Mouse (Mus musculus) liver, embryonic 13.5 days (tissue): Measurements from ENCODE around the gene Trmt10a. TPM values are rescaled to one million over a fixed set of nuclear protein-coding genes. Genes with fewer than 3 reads are reported as not detected.

Source experiments
- ATAC-seq: fragments of 200-750 bp; cut with Nextera tagmentation; 2 replicates; pipeline ENCODE4 v1.8.0; 2017; ENCODE audit warnings: low read depth, mild to moderate bottlenecking, moderate number of reproducible peaks, moderate library complexity
- DNase-seq: peaks from one replicate; pipeline ENCODE4 v3.0.0; 2022
- H3K27ac ChIP-seq: fragments of 300-500 bp; sonication (generic); 2 replicates; pipeline ENCODE4 v1.5.1; 2015; ENCODE audit warnings: moderate library complexity, mild to moderate bottlenecking, inconsistent platforms
- H3K27me3 ChIP-seq: fragments of 300-500 bp; sonication (generic); 2 replicates; pipeline ENCODE4 v1.6.1; 2015; ENCODE audit warnings: mild to moderate bottlenecking, inconsistent platforms
- H3K36me3 ChIP-seq: fragments of 300-500 bp; sonication (generic); 2 replicates; pipeline ENCODE4 v1.6.1; 2015; ENCODE audit warnings: mild to moderate bottlenecking, inconsistent platforms
- H3K4me1 ChIP-seq: fragments of 300-500 bp; sonication (generic); replicated peaks from 2 replicates; pipeline ENCODE4 v1.6.1; 2015; ENCODE audit warnings: inconsistent platforms
- H3K4me2 ChIP-seq: fragments of 300-500 bp; sonication (generic); 2 replicates; pipeline ENCODE4 v1.6.1; 2015; ENCODE audit warnings: inconsistent platforms, mild to moderate bottlenecking, moderate library complexity
- H3K4me3 ChIP-seq: fragments of 300-500 bp; sonication (generic); replicated peaks from 2 replicates; pipeline ENCODE4 v1.5.1; 2015; ENCODE audit warnings: mild to moderate bottlenecking, inconsistent platforms
- H3K9ac ChIP-seq: fragments of 300-500 bp; sonication (generic); 2 replicates; pipeline ENCODE4 v1.6.1; 2015; ENCODE audit warnings: mild to moderate bottlenecking, inconsistent platforms
- H3K9me3 ChIP-seq: fragments of 300-500 bp; sonication (generic); replicated peaks from 2 replicates; pipeline ENCODE4 v1.6.1; 2016; ENCODE audit warnings: inconsistent platforms
- WGBS: fragments of 180-500 bp; shearing (Covaris S2); methylation state at CpG from one replicate; pipeline ENCODE4 v1.1.7; 2015; ENCODE audit not compliant: insufficient replicate concordance; 5-methylcytosine and 5-hydroxymethylcytosine counted together
- polyA plus RNA-seq: library from polyadenylated mRNA; unstranded; fragments of >200 nt; fragmentation: Nextera tagmentation; extraction: Ambion mirVana; gene quantifications from 2 replicates; pipeline ENCODE4 v1.2.1, GENCODE M21; 2015

The Trmt10a gene
- polyA plus RNA-seq, 1 experiment from 2014 or later = 7.3 TPM

DNA sequence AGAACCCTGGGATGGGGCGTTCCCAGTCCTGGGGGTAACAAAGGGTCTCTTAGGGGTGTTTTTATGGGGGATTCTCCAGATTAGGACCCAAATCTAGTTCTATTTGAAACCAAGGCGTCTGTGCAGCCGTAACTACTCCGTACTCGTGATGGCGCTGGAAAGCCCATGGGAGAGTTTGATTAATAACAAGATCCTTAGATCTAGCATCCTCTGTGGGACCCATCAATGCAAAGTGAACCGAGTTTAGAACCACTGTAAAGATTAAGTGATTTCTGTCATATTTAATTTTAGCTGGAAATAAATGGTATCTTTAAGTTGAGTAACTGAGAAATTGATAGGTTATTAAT, 55.4 kb downstream of the Trmt10a start:
- no peak overlapping the region for H3K27ac ChIP-seq
- H3K9ac ChIP-seq = no peak overlapping the region
- H3K27me3 ChIP-seq = no peaks in the 10 kb centered on the region
- no peak overlapping the region for H3K4me2 ChIP-seq
- H3K9me3 ChIP-seq = no peaks in the 10 kb centered on the region
- DNase-seq = no peak
- H3K4me1 ChIP-seq = no peaks in the 10 kb centered on the region
- no peak for ATAC-seq
- H3K36me3 ChIP-seq = no peaks in the 10 kb centered on the region
- 62% methylated on average over 7 of the region's 7 CpGs for WGBS
- H3K4me3 ChIP-seq = no peak overlapping the region

- no peak overlapping the region for H3K4me3 ChIP-seq
- WGBS = 69% methylated on average over 3 of the region's 3 CpGs
- no peak overlapping the region for H3K9ac ChIP-seq
- ATAC-seq = no peak
- no peak for DNase-seq
- H3K9me3 ChIP-seq = no peaks in the 10 kb centered on the region
- H3K36me3 ChIP-seq = no peaks in the 10 kb centered on the region
- no peaks in the 10 kb centered on the region for H3K27me3 ChIP-seq
- no peak overlapping the region for H3K27ac ChIP-seq
- no peaks in the 10 kb centered on the region for H3K4me1 ChIP-seq
- H3K4me2 ChIP-seq = no peak overlapping the region
These were observed 65.6 kb downstream of the Trmt10a start for GRCm38 (mm10) chr3:138208821-138209220.

Other genes starting within 250 kb of the Trmt10a start
- gene Lamtor3, start 224.9 kb upstream of the Trmt10a start, polyA plus RNA-seq = 65.6 and 78.3 TPM in 2 replicates
- 14.0 and 20.3 TPM in 2 replicates for gene Dapp1, start 161.9 kb upstream of the Trmt10a start, polyA plus RNA-seq
- gene 1110002E22Rik, start 78.4 kb upstream of the Trmt10a start, polyA plus RNA-seq = 0.02 and 0.06 TPM in 2 replicates
- not detected in 2 replicates for gene Gm5105, start 76.1 kb upstream of the Trmt10a start, polyA plus RNA-seq
- 27.4 and 36.9 TPM in 2 replicates for gene Mttp, start 1.5 kb downstream of the Trmt10a start, polyA plus RNA-seq
- gene 4930579F01Rik, start 50.4 kb downstream of the Trmt10a start, polyA plus RNA-seq = not detected in 2 replicates
- gene Adh7, start 74.3 kb downstream of the Trmt10a start, polyA plus RNA-seq = 0.25 and 0.30 TPM in 2 replicates
- gene Adh1, start 117.5 kb downstream of the Trmt10a start, polyA plus RNA-seq = 3.0 and 3.4 TPM in 2 replicates
- not detected in 2 replicates for gene Adh6a, start 169.8 kb downstream of the Trmt10a start, polyA plus RNA-seq
- gene Adh6b, start 198.3 kb downstream of the Trmt10a start, polyA plus RNA-seq = 0.35 and 0.51 TPM in 2 replicates